ENCODE assay signal across 8 mouse cellular contexts in genomic region chr1:174502031-174502845, GRCm38 (mm10). TPM values are rescaled to one million over a fixed set of nuclear protein-coding genes. Genes with fewer than 3 reads are reported as not detected.
A peak's percentile ranks its signal among the peaks of the same experiment; 100 is the strongest.
DNase-seq lines count a peak whose midpoint lies in the region; ATAC-seq lines count a peak whose summit lies in the region.

No protein-coding gene starts in this region.

- intact Hi-C loops in gastrocnemius, postnatal 36 days (cut with DNase I), result no loop called here
- intact Hi-C loops in left cerebral cortex, postnatal 14 days (cut with DNase I), result loop anchor here (5.0 to 10.0 kb wide), 2 partner anchors 50 to 413 kb away; no protein-coding TSS in a partner anchor

- H3K27ac ChIP-seq in forebrain, embryonic 11.5 days (ENCODE audit: low read depth, low read length), result peak overlapping the region; percentile 82
- H3K27ac ChIP-seq in hindbrain, embryonic 10.5 days, result peak overlapping the region; percentile 94
- peak overlapping the region; percentile 96 for H3K27ac ChIP-seq in midbrain, embryonic 13.5 days
- no peak overlapping the region for H3K27ac ChIP-seq in stomach, embryonic 14.5 days (ENCODE audit: low read length)

- H3K36me3 ChIP-seq in forebrain, embryonic 11.5 days (ENCODE audit: control insufficient read depth, insufficient read depth, low read length), result no peaks in the 10 kb centered on the region; the same call in 1 of the 2 replicates
- H3K36me3 ChIP-seq in hindbrain, embryonic 10.5 days, result no peaks in the 10 kb centered on the region
- no peaks in the 10 kb centered on the region for H3K36me3 ChIP-seq in midbrain, embryonic 13.5 days
- no peaks in the 10 kb centered on the region for H3K36me3 ChIP-seq in stomach, embryonic 14.5 days (ENCODE audit: control insufficient read depth, insufficient read depth, low read length)

- peak; percentile 1 for DNase-seq in gastrocnemius, adult 18-20 months (ENCODE audit: low spot score)
- DNase-seq in gastrocnemius, postnatal 36 days, result no peak
- DNase-seq in brain, adult 2 months (ENCODE audit: low read depth, low spot score), result peak; percentile 89
- peak; percentile 80 for DNase-seq in forebrain, embryonic 11.5 days (ENCODE audit: low spot score)
- peak; percentile 77 for DNase-seq in hindbrain, embryonic 10.5 days (ENCODE audit: low spot score)
- DNase-seq in left cerebral cortex, postnatal 14 days (ENCODE audit: low spot score in 2 of 2), result peak; percentile 75 to 80

- peak overlapping the region; percentile 69 for H3K4me3 ChIP-seq in forebrain, embryonic 11.5 days (ENCODE audit: low read depth, low read length)
- H3K4me3 ChIP-seq in hindbrain, embryonic 10.5 days, result peak overlapping the region; percentile 73
- peak overlapping the region; percentile 94 for H3K4me3 ChIP-seq in midbrain, embryonic 13.5 days (replicated peaks)
- H3K4me3 ChIP-seq in stomach, embryonic 14.5 days (ENCODE audit: low read depth, low read length), result peak overlapping the region; percentile 56

- ATAC-seq in forebrain, embryonic 11.5 days (replicated peaks; ENCODE audit: low FRiP score), result peak; percentile 57
- ATAC-seq in midbrain, embryonic 13.5 days, result peak; percentile 60
- peak; percentile 42; the same call in 1 of the 2 replicates for ATAC-seq in stomach, embryonic 14.5 days (ENCODE audit: insufficient number of reproducible peaks, insufficient read depth, low FRiP score, low read depth)

- peak overlapping the region; percentile 84 for H3K9ac ChIP-seq in forebrain, embryonic 11.5 days (ENCODE audit: low read length)
- peak overlapping the region; percentile 94 for H3K9ac ChIP-seq in midbrain, embryonic 13.5 days (replicated peaks)
- peak overlapping the region; percentile 52 for H3K9ac ChIP-seq in stomach, embryonic 14.5 days (replicated peaks; ENCODE audit: low read depth, low read length)

- under 1% methylated on average over 40 of the region's 40 CpGs for WGBS in forebrain, embryonic 11.5 days
- WGBS in hindbrain, embryonic 10.5 days, result under 1% methylated on average over 40 of the region's 40 CpGs
- under 1% methylated on average over 40 of the region's 40 CpGs for WGBS in midbrain, embryonic 13.5 days
- under 1% methylated on average over 40 of the region's 40 CpGs for whole genome bisulfite sequencing in stomach, embryonic 14.5 days

- no peaks in the 10 kb centered on the region for H3K27me3 ChIP-seq in forebrain, embryonic 11.5 days (ENCODE audit: control insufficient read depth, insufficient read depth, low read length)
- H3K27me3 ChIP-seq in hindbrain, embryonic 10.5 days (ENCODE audit: insufficient read depth, poor library complexity, severe bottlenecking), result no peaks in the 10 kb centered on the region; the same call in 1 of the 2 replicates
- no peaks in the 10 kb centered on the region for H3K27me3 ChIP-seq in midbrain, embryonic 13.5 days
- H3K27me3 ChIP-seq in stomach, embryonic 14.5 days (ENCODE audit: control insufficient read depth, insufficient read depth, low read length), result no peaks in the 10 kb centered on the region

- H3K9me3 ChIP-seq in forebrain, embryonic 11.5 days (ENCODE audit: control insufficient read depth, low read length), result no peaks in the 10 kb centered on the region
- no peaks in the 10 kb centered on the region for H3K9me3 ChIP-seq in hindbrain, embryonic 10.5 days
- H3K9me3 ChIP-seq in midbrain, embryonic 13.5 days, result no peaks in the 10 kb centered on the region
- no peaks in the 10 kb centered on the region for H3K9me3 ChIP-seq in stomach, embryonic 14.5 days (ENCODE audit: control insufficient read depth, low read depth, low read length)

- H3K4me1 ChIP-seq in forebrain, embryonic 11.5 days (replicated peaks; ENCODE audit: control insufficient read depth, insufficient read depth, low read length), result peaks cover 10% of the 10 kb centered on the region; the same call in 1 of the 2 replicates
- H3K4me1 ChIP-seq in hindbrain, embryonic 10.5 days (replicated peaks), result peaks cover 72% of the 10 kb centered on the region
- peaks cover 49% of the 10 kb centered on the region for H3K4me1 ChIP-seq in midbrain, embryonic 13.5 days (replicated peaks)
- peaks cover 10% of the 10 kb centered on the region for H3K4me1 ChIP-seq in stomach, embryonic 14.5 days (ENCODE audit: control insufficient read depth, insufficient read depth, low read length)

- peak overlapping the region; percentile 97 for H3K4me2 ChIP-seq in forebrain, embryonic 11.5 days (ENCODE audit: low read depth, low read length, severe bottlenecking)
- H3K4me2 ChIP-seq in midbrain, embryonic 13.5 days (replicated peaks), result peak overlapping the region; percentile 92
- H3K4me2 ChIP-seq in stomach, embryonic 14.5 days (replicated peaks; ENCODE audit: low read depth, low read length), result peak overlapping the region; percentile 98

RNA-seq across cellular contexts. Expression of gene Fmn2, which starts 0.6 kb away (rescaled TPM):
- total RNA-seq in gastrocnemius, adult 18-20 months (2021), result under 1 TPM; 0.14 to 0.19 TPM
- total RNA-seq in gastrocnemius, postnatal 36 days (2021), result under 1 TPM; 0.25 to 0.28 TPM
- 5.5 and 8.0 TPM in 2 replicates for polyA plus RNA-seq in forebrain, embryonic 11.5 days (2014; fragmentation: Nextera tagmentation; extraction: Ambion mirVana)
- 6.1 and 8.0 TPM in 2 replicates for polyA plus RNA-seq in hindbrain, embryonic 10.5 days (2016; fragmentation: Nextera tagmentation; extraction: Ambion mirVana)
- total RNA-seq in left cerebral cortex, postnatal 14 days (2021), result 10 to 100 TPM; 57.5 to 64.6 TPM
- 9.9 and 11.3 TPM in 2 replicates for polyA plus RNA-seq in midbrain, embryonic 13.5 days (2015; fragmentation: Nextera tagmentation; extraction: Ambion mirVana)
- polyA plus RNA-seq in stomach, embryonic 14.5 days (2014; fragmentation: Nextera tagmentation; extraction: Ambion mirVana), result 2.3 and 2.8 TPM in 2 replicates

Comparison
In these comparisons a context has a peak if more than half of its experiments do, and no peak if none do; other contexts are left out.
1. DNase-seq: peak in gastrocnemius, adult 18-20 months (single experiment), brain, adult 2 months (single experiment), forebrain, embryonic 11.5 days (single experiment), hindbrain, embryonic 10.5 days (single experiment) and left cerebral cortex, postnatal 14 days (2 of 2); none in gastrocnemius, postnatal 36 days (0 of 2).
2. Peak in every context shown above with its lines, with median percentiles within 50 percentile points of each other: ATAC-seq, H3K4me2 ChIP-seq, H3K4me3 ChIP-seq and H3K9ac ChIP-seq.